Mouse (Mus musculus) brain, embryonic 14.5 days (tissue): ENCODE data around the gene Sel1l3.

Source experiments
- CTCF ChIP-seq: fragments of 200-500 bp; IDR thresholded peaks from 2 replicates; pipeline ENCODE4 v1.5.1; 2012; ENCODE audit warnings: inconsistent platforms, mild to moderate bottlenecking, moderate library complexity, borderline replicate concordance; ENCODE audit not compliant: insufficient read depth, insufficient read length; ENCODE audit errors: extremely low read depth
- POLR2A ChIP-seq: fragments of 200-500 bp; IDR thresholded peaks from 2 replicates; pipeline ENCODE4 v1.6.1; 2012; ENCODE audit warnings: mild to moderate bottlenecking, inconsistent platforms, borderline replicate concordance; ENCODE audit not compliant: poor library complexity, insufficient read depth, insufficient read length, severe bottlenecking; ENCODE audit errors: extremely low read depth

DNA sequence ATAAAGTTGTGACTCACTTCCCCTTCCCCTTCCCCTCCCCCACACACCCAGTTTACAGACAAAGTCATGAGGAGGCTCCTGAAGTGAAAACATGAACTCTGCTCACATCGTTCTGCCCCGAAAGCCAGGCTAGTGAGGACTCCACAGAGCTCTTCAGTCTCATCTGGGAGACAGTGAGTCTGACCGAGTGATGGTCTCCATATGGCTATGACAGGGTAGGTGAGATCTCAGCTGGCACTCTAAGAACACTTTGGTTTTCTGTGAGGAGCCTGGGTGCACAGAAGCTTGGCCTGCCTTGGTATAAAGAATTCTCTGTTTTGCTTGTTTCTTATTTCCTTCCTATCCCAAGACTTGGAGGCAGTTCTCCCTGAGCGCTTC, 67.1 kb downstream of the Sel1l3 start:
- TF ChIP-seq CTCF: no peak
- TF ChIP-seq POLR2A: no peak
